Mouse (Mus musculus) ES-E14 (cell line): Measurements from ENCODE around the gene Krt14. TPM values are rescaled to one million over a fixed set of nuclear protein-coding genes. Genes with fewer than 3 reads are reported as not detected.

Experiments used
- DNase-seq: peaks from one replicate; pipeline ENCODE4 v3.0.0-alpha.2; 2013; ENCODE audit warnings: low read depth, low spot score
- H3K27ac ChIP-seq: 2 replicates; pipeline ENCODE4 v1.5.1; 2012; ENCODE audit warnings: low read depth, mild to moderate bottlenecking, low read length, moderate library complexity, mixed read lengths; ENCODE audit not compliant: poor library complexity, insufficient read depth, severe bottlenecking
- H3K36me3 ChIP-seq: 2 replicates; pipeline ENCODE4 v1.6.1; 2012; ENCODE audit warnings: mild to moderate bottlenecking, low read length, moderate library complexity, mixed read lengths; ENCODE audit not compliant: control insufficient read depth, poor library complexity, insufficient read depth, severe bottlenecking
- H3K4me1 ChIP-seq, 2 experiments: fragments of 150-350 bp in 1 of 2; sonication (generic) in 1 of 2; 2 replicates each; pipeline ENCODE4 v1.6.1; 2012; ENCODE audit warnings: low read length in 2 of 2, mild to moderate bottlenecking in 1 of 2, mixed read lengths in 1 of 2; ENCODE audit not compliant: control insufficient read depth in 2 of 2, insufficient read depth in 2 of 2, poor library complexity in 1 of 2
- H3K4me3 ChIP-seq, 2 experiments: fragments of 150-350 bp in 1 of 2; sonication (generic) in 1 of 2; 2 replicates each; pipeline ENCODE4 v1.5.1; 2012; ENCODE audit warnings: low read length in 2 of 2, low read depth in 1 of 2, mild to moderate bottlenecking in 1 of 2, mixed read lengths in 1 of 2; ENCODE audit not compliant: insufficient read depth in 1 of 2, poor library complexity in 1 of 2, severe bottlenecking in 1 of 2
- H3K9ac ChIP-seq: 2 replicates; pipeline ENCODE4 v1.6.1; 2012; ENCODE audit warnings: low read depth, mild to moderate bottlenecking, low read length, mixed read lengths; ENCODE audit not compliant: poor library complexity, insufficient read depth, severe bottlenecking
- H3K9me3 ChIP-seq: fragments of 150-350 bp; sonication (generic); 2 replicates; pipeline ENCODE4 v1.6.1; 2012; ENCODE audit warnings: low read depth, mild to moderate bottlenecking, low read length; ENCODE audit not compliant: control insufficient read depth, insufficient read depth
- CHD2 ChIP-seq: IDR thresholded peaks from 2 replicates; pipeline ENCODE4 v1.6.1; 2014; ENCODE audit warnings: mild to moderate bottlenecking, low read depth, low read length, inconsistent platforms
- HCFC1 ChIP-seq: IDR thresholded peaks from 2 replicates; pipeline ENCODE4 v1.6.1; 2012; ENCODE audit warnings: low read length, inconsistent platforms, borderline replicate concordance; ENCODE audit not compliant: insufficient read depth
- MAFK ChIP-seq: IDR thresholded peaks from 2 replicates; pipeline ENCODE4 v1.6.1; 2014; ENCODE audit warnings: mild to moderate bottlenecking, low read depth, low read length, inconsistent platforms; ENCODE audit not compliant: insufficient read depth
- ZC3H11A ChIP-seq: IDR thresholded peaks from 2 replicates; pipeline ENCODE4 v1.6.1; 2012; ENCODE audit warnings: low read depth, mild to moderate bottlenecking, inconsistent platforms, low read length, borderline replicate concordance
- ZNF384 ChIP-seq: IDR thresholded peaks from 2 replicates; pipeline ENCODE4 v1.6.1; 2012; ENCODE audit warnings: low read depth, low read length, inconsistent platforms
- in situ Hi-C, 2 experiments: fragments of 600-800 bp; cut with MboI; formaldehyde crosslinking; loops; one replicate each; pipeline ENCODE4 v1.15.1; 2025; ENCODE audit warnings: low sequenced_read_pairs in 2 of 2, inconsistent platforms in 1 of 2; ENCODE audit not compliant: unreplicated experiment in 2 of 2
- total RNA-seq: library from RNA; depleted of rRNA; stranded (reverse); fragments of 300-350 nt; gene quantifications from 2 replicates; pipeline ENCODE4 v1.2.3, GENCODE M21; 2012; rRNA removed

Krt14 gene
- total RNA-seq, 1 experiment = 2.3 TPM

DNA sequence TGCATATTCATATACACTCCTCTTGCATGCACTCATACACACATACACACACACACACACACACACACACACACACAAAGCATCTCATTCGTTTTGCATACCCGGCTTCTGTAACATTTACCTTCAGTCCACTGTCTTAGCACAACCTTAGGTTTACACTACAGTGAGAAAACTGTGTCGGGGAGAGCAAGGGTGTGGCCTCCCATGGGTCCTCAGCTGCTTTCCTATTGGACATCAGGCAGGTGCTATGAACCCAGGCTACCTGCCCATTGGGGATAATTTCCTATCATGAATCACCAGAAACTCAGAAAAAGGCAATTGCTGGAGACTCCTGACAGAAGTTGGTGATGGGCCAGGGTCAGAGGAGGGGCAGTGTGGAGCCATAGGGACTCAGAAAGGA, 50.0 kb downstream of the Krt14 start:
- Histone ChIP-seq H3K36me3 (no peaks in the 10 kb centered on the region), H3K27ac (no peak overlapping the region), H3K4me1 (peaks cover 0 to 9% of the 10 kb centered on the region in 2 experiments; a peak in 2 of 4 replicates), H3K9ac (no peak overlapping the region), H3K9me3 (no peaks in the 10 kb centered on the region), H3K4me3 (no peak overlapping the region)
- no peak for DNase-seq
- in situ Hi-C loops = no loop called here
- TF ChIP-seq CHD2 (no peak), ZNF384 (no peak), MAFK (no peak), ZC3H11A (no peak), HCFC1 (no peak)

DNA sequence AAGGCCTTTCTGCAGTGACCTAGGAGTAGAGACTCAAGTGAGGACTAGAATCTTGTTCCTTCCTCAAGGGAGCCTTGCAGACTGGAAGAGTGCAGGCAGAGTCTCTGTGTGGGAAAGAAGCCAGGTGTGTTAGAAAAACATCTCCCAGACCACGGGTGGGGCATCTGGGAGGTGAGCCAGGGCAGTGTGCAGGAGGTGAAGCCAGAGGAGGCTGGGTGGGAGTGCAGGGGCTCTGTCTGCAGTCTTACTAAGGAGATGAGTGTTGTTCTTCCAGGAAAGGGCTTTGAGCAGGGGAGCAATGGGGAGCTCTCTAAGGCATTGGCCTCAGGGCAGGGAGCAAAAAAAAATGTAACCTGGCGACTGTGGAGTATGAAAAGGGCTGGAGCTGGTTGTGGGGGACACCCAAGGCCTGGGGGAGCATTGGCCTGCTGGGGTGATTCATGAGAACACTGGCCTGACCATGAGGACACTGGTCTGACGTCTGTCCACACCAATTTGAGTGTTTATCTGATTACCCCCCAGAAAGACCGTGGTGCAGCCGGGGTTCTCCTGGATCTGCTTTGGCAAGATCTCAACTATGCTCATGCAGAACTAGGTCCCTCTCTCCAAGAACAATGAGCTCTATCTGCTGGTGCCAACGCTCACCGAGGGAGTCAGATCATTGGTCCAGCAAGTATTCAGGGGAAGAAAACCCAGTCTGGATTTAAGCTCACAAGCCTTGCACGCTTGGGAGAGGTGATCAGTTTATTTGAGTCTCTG, 51.7 kb downstream of the Krt14 start:
- Histone ChIP-seq H3K4me1 (peaks cover 0 to 9% of the 10 kb centered on the region in 2 experiments; a peak in 2 of 4 replicates), H3K4me3 (no peak overlapping the region), H3K9ac (no peak overlapping the region), H3K36me3 (no peaks in the 10 kb centered on the region), H3K27ac (no peak overlapping the region), H3K9me3 (no peaks in the 10 kb centered on the region)
- no peak for TF ChIP-seq ZNF384
- no peak for TF ChIP-seq MAFK
- TF ChIP-seq HCFC1 = no peak
- no peak for TF ChIP-seq CHD2
- no peak for TF ChIP-seq ZC3H11A
- in situ Hi-C loops = no loop called here
- DNase-seq = no peak

Other genes with a start within 250 kb of the Krt14 start
- not detected in 2 replicates for gene Krtap29-1, start 228.5 kb downstream of the Krt14 start, total RNA-seq
- gene Krtap16-1, start 221.0 kb downstream of the Krt14 start, total RNA-seq = not detected in 2 replicates
- not detected in 2 replicates for gene Krtap17-1, start 213.6 kb downstream of the Krt14 start, total RNA-seq
- gene Krt33a, start 191.3 kb downstream of the Krt14 start, total RNA-seq = not detected in 2 replicates
- gene Krt33b, start 177.7 kb downstream of the Krt14 start, total RNA-seq = not detected in 2 replicates
- not detected in 2 replicates for gene Krt34, start 166.0 kb downstream of the Krt14 start, total RNA-seq
- not detected in 2 replicates for gene Krt31, start 157.0 kb downstream of the Krt14 start, total RNA-seq
- gene Krt32, start 119.3 kb downstream of the Krt14 start, total RNA-seq = not detected in 2 replicates
- gene Krt35, start 111.3 kb downstream of the Krt14 start, total RNA-seq = not detected in 2 replicates
- 0.13 and 0.16 TPM in 2 replicates for gene Krt36, start 101.9 kb downstream of the Krt14 start, total RNA-seq
- gene Krt13, start 86.0 kb downstream of the Krt14 start, total RNA-seq = 0.71 and 1.1 TPM in 2 replicates
- 0.16 and 0.36 TPM in 2 replicates for gene Krt15, start 71.6 kb downstream of the Krt14 start, total RNA-seq
- gene Krt19, start 58.9 kb downstream of the Krt14 start, total RNA-seq = 53.4 and 79.9 TPM in 2 replicates
- 0.09 and 0.11 TPM in 2 replicates for gene Krt9, start 14.3 kb downstream of the Krt14 start, total RNA-seq
- 0.31 and 0.69 TPM in 2 replicates for gene Krt16, start 41.4 kb upstream of the Krt14 start, total RNA-seq
- 3.2 and 8.5 TPM in 2 replicates for gene Krt17, start 53.5 kb upstream of the Krt14 start, total RNA-seq
- gene Krt42, start 62.3 kb upstream of the Krt14 start, total RNA-seq = 21.7 and 42.5 TPM in 2 replicates
- 322 and 326 TPM in 2 replicates for gene Eif1, start 112.3 kb upstream of the Krt14 start, total RNA-seq
- gene Gast, start 126.9 kb upstream of the Krt14 start, total RNA-seq = 1.6 and 2.9 TPM in 2 replicates
- 21.4 and 34.2 TPM in 2 replicates for gene Hap1, start 148.6 kb upstream of the Krt14 start, total RNA-seq
- 97.6 and 101 TPM in 2 replicates for gene Jup, start 190.2 kb upstream of the Krt14 start, total RNA-seq
- gene P3h4, start 207.3 kb upstream of the Krt14 start, total RNA-seq = 39.0 and 44.3 TPM in 2 replicates
- 73.3 and 102 TPM in 2 replicates for gene Fkbp10, start 208.1 kb upstream of the Krt14 start, total RNA-seq
- 27.1 and 27.4 TPM in 2 replicates for gene Nt5c3b, start 234.3 kb upstream of the Krt14 start, total RNA-seq
- gene Klhl10, start 234.4 kb upstream of the Krt14 start, total RNA-seq = 1.7 and 2.9 TPM in 2 replicates